Mouse (Mus musculus) C2C12 (cell line): ENCODE measurements around the gene Snrnp25. TPM values are rescaled to one million over a fixed set of nuclear protein-coding genes. Genes with fewer than 3 reads are reported as not detected.
"Not testable (repeated sequence)": the region's sequence is repeated elsewhere in the genome, so short reads cannot be mapped to it uniquely, and the experiment has no call there.

Source experiments
- H3K27me3 ChIP-seq: one replicate; pipeline ENCODE4 v1.6.1; 2011; ENCODE audit not compliant: control insufficient read depth, insufficient read depth, insufficient read length
- H3K36me3 ChIP-seq: one replicate; pipeline ENCODE4 v1.6.1; 2011; ENCODE audit not compliant: control insufficient read depth, insufficient read depth
- H3K4me3 ChIP-seq: one replicate; pipeline ENCODE4 v1.5.1; 2011; ENCODE audit warnings: mild to moderate bottlenecking, control low read depth; ENCODE audit not compliant: poor library complexity, insufficient read depth, severe bottlenecking
- H3K79me2 ChIP-seq: one replicate; pipeline ENCODE4 v1.6.1; 2011; ENCODE audit not compliant: control insufficient read depth, insufficient read depth
- H3K79me3 ChIP-seq: one replicate; pipeline ENCODE4 v1.6.1; 2011; ENCODE audit warnings: low read depth, control low read depth
- H3ac ChIP-seq: one replicate; pipeline ENCODE3; 2011; ENCODE audit warnings: low read depth; ENCODE audit not compliant: control insufficient read depth, insufficient read length
- CEBPB ChIP-seq: IDR thresholded peaks from one replicate; pipeline ENCODE4 v1.6.1; 2011; ENCODE audit warnings: low read depth, mild to moderate bottlenecking, control low read depth, moderate library complexity
- CTCF ChIP-seq: IDR thresholded peaks from one replicate; pipeline ENCODE4 v1.5.1; 2011; ENCODE audit not compliant: control insufficient read depth, insufficient read depth, insufficient read length
- FOSL1 ChIP-seq: IDR thresholded peaks from one replicate; pipeline ENCODE4 v1.8.0; 2011; ENCODE audit warnings: mild to moderate bottlenecking, low read length; ENCODE audit not compliant: poor library complexity, insufficient read depth, severe bottlenecking
- MAX ChIP-seq: IDR thresholded peaks from one replicate; pipeline ENCODE4 v1.6.1; 2011; ENCODE audit warnings: mild to moderate bottlenecking, control low read depth
- MYOD1 ChIP-seq: IDR thresholded peaks from one replicate; pipeline ENCODE4 v1.6.1; 2011; ENCODE audit warnings: low read depth; ENCODE audit not compliant: control insufficient read depth, insufficient read length
- MYOG ChIP-seq: IDR thresholded peaks from one replicate; pipeline ENCODE4 v1.6.1; 2011; ENCODE audit not compliant: control insufficient read depth, insufficient read length; ENCODE audit errors: extremely low read depth
- USF1 ChIP-seq: IDR thresholded peaks from one replicate; pipeline ENCODE4 v1.6.1; 2011; ENCODE audit warnings: low read depth, mild to moderate bottlenecking, control low read depth, moderate library complexity
- polyA plus RNA-seq: library from polyadenylated mRNA; unstranded; fragments of >200 nt; fragmentation: generic; extraction: Trizol; gene quantifications from one replicate; pipeline ENCODE4 v1.2.1, GENCODE M21; 2012; ENCODE audit warnings: missing spikeins

The Snrnp25 gene
- polyA plus RNA-seq, 1 experiment: 63.0 TPM

- TF ChIP-seq MYOG (no peak), CEBPB (no peak)
- H3ac ChIP-seq: no peak within 1 kb of the TSS
Measured at GRCm38 (mm10) chr11:32200075-32200601, 5.1 kb upstream of the Snrnp25 start, which contains the start of gene Il9r. TSS of gene Il9r (minus strand) at chr11:32200279.

GRCm38 (mm10) chr11:32200992-32201391 is 4.2 kb upstream of the Snrnp25 start:
- H3K36me3 ChIP-seq, H3K79me2 ChIP-seq, H3ac ChIP-seq, H3K4me3 ChIP-seq, H3K79me3 ChIP-seq, H3K27me3 ChIP-seq: not testable (repeated sequence)

More at GRCm38 (mm10) chr11:32200075-32200601, 5.1 kb upstream of the Snrnp25 start, which contains the start of gene Il9r:
- Histone ChIP-seq H3K79me3 (no peaks in the 10 kb centered on the region), H3K79me2 (no peaks in the 10 kb centered on the region), H3K27me3 (peaks cover 8% of the 10 kb centered on the region), H3K4me3 (no peak within 1 kb of the TSS), H3K36me3 (no peaks in the 10 kb centered on the region)

- H3K79me3 ChIP-seq: no peaks in the 10 kb centered on the region
- TF ChIP-seq CTCF (no peak), MYOG (no peak), MAX (no peak), FOSL1 (no peak), MYOD1 (no peak), CEBPB (no peak), USF1 (no peak)
- no peak overlapping the region for H3ac ChIP-seq
Measured at GRCm38 (mm10) chr11:32201922-32202685, 3.1 kb upstream of the Snrnp25 start.

GRCm38 (mm10) chr11:32210623-32211022 is 5.4 kb downstream of the Snrnp25 start:
- no peak overlapping the region for H3ac ChIP-seq
- no peak overlapping the region for H3K4me3 ChIP-seq
- peaks cover 12% of the 10 kb centered on the region for H3K79me2 ChIP-seq
- no peaks in the 10 kb centered on the region for H3K27me3 ChIP-seq
- TF ChIP-seq MYOD1 (no peak), FOSL1 (no peak), MYOG (no peak), CEBPB (no peak), USF1 (no peak), CTCF (no peak), MAX (no peak)
- H3K36me3 ChIP-seq: peaks cover 76% of the 10 kb centered on the region
- H3K79me3 ChIP-seq: no peaks in the 10 kb centered on the region

More at GRCm38 (mm10) chr11:32201922-32202685, 3.1 kb upstream of the Snrnp25 start:
- Histone ChIP-seq H3K27me3 (peaks cover 3% of the 10 kb centered on the region), H3K4me3 (no peak overlapping the region), H3K36me3 (no peaks in the 10 kb centered on the region), H3K79me2 (no peaks in the 10 kb centered on the region)

DNA sequence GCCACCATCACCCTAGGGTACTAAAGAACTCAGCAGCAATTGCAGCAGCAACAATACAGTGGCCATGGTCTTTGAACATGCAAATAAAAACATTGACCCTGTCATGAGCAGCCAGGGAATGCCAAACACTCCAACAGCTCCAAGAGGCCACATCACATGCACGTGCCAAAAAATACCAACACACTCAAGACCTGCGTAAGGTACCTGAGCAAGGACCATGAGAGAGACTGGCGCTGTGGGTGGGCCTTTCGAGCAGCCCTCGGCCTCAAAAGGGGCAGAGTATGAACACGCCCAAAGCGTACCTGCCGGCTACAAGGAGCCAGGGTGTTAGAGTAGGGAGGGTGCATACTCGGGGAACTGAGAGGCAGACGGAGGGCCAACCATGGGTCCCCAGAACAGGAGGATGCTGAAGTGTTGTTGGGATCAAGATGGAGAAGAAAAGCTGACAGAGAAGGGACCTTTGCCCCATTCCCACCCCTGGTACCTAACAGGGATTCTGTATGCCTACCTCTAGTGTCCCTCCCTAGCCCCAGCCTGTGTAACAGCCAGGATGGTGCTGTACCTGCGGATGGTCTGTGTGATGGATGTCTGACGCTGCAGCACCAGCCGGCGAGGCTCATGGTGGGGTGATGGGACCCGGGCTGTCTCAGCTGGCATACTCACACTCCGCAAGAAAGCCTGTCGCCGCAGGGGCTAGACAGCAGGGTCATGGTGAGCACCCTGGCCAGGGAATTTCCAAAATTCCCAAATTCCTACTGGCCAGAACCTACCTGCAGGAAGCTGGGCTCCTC is 10.4 kb downstream of the Snrnp25 start:
- Histone ChIP-seq H3K79me3 (peaks cover 47% of the 10 kb centered on the region), H3ac (no peak overlapping the region), H3K4me3 (no peak overlapping the region), H3K27me3 (no peaks in the 10 kb centered on the region), H3K79me2 (peaks cover 61% of the 10 kb centered on the region), H3K36me3 (peaks cover 75% of the 10 kb centered on the region)
- TF ChIP-seq CTCF (no peak), MAX (no peak), FOSL1 (no peak), MYOG (no peak), USF1 (no peak), CEBPB (no peak), MYOD1 (no peak)
